Mouse (Mus musculus): ENCODE data around the gene Armcx5. TPM values are rescaled to one million over a fixed set of nuclear protein-coding genes. Genes with fewer than 3 reads are reported as not detected.

Armcx5 gene
- total RNA-seq, 2 experiments from 2014 or later: 3.5 to 3.9 TPM

Small RNAs within 50 kb of the gene (microRNA-seq; reads per million reads assigned to microRNA genes)
- gene Mir1970: 0 reads per million in 2 experiments
- gene Mir7646: 0 reads per million in 2 experiments

Other genes starting within 250 kb of the Armcx5 start
- not detected for gene AV320801, start 248.1 kb upstream of the Armcx5 start, total RNA-seq (2021)
- gene Nxf7, start 144.0 kb upstream of the Armcx5 start, total RNA-seq (2021): not detected
- gene Prame, start 115.0 kb upstream of the Armcx5 start, total RNA-seq (2021): not detected
- gene Tcp11x2, start 48.9 kb upstream of the Armcx5 start, total RNA-seq (2021): not detected
- not detected for gene Tmsb15a, start 17.5 kb upstream of the Armcx5 start, total RNA-seq (2021)
- 10 to 100 TPM; 14.6 to 17.4 TPM for gene Gprasp1, start within 50 bp of the Armcx5 start, total RNA-seq (2021)
- 1 to 10 TPM; 7.9 to 8.8 TPM for gene Bhlhb9, start 54.9 kb downstream of the Armcx5 start, total RNA-seq (2021)
- 1 to 10 TPM; 1.4 to 2.1 TPM for gene Gprasp2, start 96.3 kb downstream of the Armcx5 start, total RNA-seq (2021)

Data from gastrocnemius, postnatal 14 days (tissue).